Mouse (Mus musculus) 3134 (cell line): Measurements from ENCODE around the gene Enho.
A peak's percentile ranks its signal among the peaks of the same experiment; 100 is the strongest.

Experiments
- DNase-seq: peaks from one replicate; pipeline ENCODE4 v3.0.0-alpha.2; 2011; ENCODE audit warnings: low spot score; ENCODE audit not compliant: insufficient read length; ENCODE audit errors: extremely low read depth

Enho gene

DNA sequence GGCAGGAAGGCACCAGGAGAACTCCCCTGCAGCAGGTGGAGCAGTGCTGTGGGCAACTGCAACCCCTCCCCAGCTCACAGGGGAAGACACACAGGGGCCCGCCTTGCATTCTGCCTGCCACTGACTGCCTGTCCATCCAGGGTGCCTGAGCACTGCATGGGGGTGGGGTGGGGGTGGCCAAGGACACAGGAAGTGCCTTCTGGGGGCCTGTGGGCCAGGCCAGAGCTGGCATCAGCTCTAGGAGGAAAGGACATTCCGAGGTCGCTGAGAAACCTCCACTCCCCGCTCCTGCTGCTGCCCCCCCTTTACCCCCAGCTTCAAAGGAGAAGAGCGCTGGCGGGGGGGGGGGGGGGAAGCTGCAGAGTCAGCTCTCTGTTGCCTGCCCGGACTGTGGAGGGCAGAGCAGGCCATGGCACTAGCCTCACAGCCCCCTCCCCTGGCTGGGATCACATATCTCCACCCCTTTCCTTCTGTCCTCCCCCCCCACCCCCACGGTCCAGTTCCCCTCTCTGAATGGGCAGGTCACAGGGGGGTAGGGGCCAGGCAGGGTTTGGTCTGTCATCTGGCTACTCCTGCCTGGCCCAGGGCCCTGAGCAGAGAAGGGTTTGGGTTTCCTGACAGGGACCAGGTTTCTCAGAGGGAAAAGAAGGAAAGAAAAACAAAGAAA, 25.0 kb upstream of the Enho start:
- no peak for DNase-seq

DNA sequence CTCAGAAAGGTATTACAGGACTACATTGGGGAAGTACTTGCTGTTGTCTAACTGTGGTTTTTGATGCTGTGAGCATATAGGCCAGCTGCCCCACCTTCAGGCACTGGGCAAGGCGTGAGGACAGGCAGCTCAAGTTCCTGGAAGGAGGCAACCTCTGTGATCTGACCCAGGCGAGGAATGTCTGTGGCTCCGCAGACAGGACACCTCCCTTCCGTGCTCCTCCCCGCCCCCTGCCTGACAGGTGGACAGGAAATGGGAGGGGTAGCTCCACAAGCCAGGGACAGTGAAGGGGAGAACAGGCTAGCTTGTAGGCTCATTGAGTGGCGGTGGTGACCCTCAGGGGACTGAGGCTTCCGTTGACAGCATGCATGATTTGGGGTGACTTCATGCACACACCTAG, 24.4 kb upstream of the Enho start:
- DNase-seq, result no peak

DNA sequence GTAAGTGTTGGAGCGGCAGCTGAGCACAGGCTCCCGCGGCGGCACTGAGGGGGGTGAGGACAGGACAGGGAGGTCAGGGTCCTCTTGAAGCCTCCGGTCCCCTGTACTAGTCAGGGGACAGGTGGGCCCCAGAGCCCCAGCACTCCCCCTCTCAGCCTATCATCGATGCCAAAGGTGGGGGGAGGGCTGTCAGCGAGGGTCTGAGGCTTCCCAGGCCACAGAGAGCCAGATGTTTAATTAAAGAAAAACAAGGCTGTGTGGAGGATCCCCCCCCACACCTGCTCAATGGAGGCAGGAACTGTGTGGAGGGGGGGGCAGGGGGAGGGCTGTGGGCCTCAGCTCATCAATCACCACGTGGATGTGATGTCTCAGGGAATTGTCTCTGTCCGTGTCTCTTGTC, 23.5 kb upstream of the Enho start:
- DNase-seq, result no peak

DNA sequence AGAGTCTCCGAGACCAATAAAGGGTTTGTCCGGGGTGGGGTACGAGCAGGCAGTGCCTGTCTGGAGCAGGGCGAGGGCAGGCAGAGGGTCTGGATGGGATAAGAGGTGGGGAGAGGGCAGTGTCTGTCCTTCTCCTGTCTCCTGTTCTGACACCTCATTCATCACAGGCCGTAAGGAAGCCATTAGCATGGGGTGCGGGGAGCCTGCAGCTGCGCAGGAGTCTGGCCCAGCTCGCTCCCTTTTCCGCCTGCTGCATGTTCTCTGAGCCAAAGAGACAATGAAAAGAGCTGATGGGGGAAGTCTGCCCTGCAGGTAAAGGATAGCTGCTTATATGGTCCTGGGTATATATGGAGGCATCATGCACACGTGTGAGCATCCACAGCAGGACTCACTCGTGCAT, 22.6 kb upstream of the Enho start:
- no peak for DNase-seq

DNA sequence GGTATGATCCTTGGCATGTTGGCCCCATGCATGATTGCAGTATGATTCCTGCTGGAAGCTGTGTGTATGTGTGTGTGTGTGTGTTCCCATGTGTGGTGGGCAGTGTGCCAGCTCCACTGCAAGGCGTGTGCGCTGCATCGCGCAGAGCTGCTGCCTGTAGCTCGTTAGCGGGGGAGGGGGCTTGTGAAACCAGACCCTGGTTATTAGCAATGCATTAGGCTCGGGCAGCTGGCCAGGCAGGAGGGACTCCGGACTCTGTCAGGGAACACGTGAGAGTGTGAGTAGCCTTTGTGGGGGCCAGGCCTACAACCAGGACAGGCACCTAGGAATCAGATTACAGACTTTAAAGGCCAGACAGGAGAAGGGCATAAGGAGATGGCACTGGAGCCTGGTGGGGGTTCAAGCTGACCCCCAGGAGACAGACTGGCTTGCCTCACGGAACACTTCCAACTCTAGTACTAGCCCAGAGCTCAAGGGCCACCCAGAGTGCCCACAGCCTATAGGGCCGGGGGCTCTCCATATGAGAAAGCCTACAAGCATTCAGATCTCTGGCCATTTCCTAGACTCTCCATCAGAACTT, 20.8 kb upstream of the Enho start:
- DNase-seq, result no peak

GRCm38 (mm10) chr4:41659556-41659955, 19.4 kb upstream of the Enho start:
- no peak for DNase-seq

- no peak for DNase-seq
Measured at GRCm38 (mm10) chr4:41658566-41659384, 18.7 kb upstream of the Enho start.

GRCm38 (mm10) chr4:41655525-41655924, 15.4 kb upstream of the Enho start:
- no peak for DNase-seq

GRCm38 (mm10) chr4:41654217-41654616, 14.1 kb upstream of the Enho start:
- no peak for DNase-seq

GRCm38 (mm10) chr4:41653730-41654129, 13.6 kb upstream of the Enho start:
- DNase-seq, result no peak

GRCm38 (mm10) chr4:41653296-41653695, 13.2 kb upstream of the Enho start:
- peak; percentile 41 for DNase-seq

GRCm38 (mm10) chr4:41648627-41649026, 8.5 kb upstream of the Enho start:
- DNase-seq, result no peak

DNA sequence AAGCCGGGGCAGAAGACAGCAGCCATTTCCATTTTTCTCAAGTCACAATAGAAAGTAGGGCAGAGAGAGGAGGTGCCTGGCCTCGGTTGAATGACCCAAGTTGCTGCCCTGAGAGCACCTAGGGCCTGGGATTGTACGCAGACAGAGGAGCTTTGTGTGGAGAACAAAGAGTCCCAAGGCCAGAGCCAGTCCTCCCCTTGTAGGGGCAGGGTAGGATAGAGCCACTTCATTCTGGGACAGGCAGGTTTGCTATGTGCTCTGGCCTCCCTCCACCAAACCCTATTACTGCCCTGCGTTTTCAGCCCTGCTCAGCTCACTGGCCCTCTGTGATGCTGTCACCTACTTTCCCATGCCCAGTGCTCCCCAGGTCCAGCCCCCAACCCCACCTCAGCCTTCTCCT, 8.0 kb upstream of the Enho start:
- DNase-seq, result no peak

DNA sequence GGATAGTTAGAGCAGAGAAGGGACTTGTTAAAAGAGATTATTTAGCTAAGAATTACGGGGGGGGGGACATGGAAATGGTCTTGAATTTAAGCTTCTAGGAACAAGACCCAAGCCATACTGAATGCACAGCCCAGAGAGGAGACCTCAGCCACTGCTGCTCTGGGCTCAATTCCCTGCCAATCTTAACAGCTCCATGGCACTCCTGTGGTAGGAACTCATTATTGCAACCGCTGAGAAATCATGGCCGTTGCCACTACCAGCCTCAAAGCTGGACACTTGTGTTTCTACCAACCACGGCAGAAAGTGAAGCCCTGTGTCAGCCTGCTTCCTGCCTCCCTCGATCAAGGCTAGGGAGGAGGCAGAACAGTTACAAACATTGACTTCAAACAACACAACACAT, 5.4 kb upstream of the Enho start:
- DNase-seq, result no peak

DNA sequence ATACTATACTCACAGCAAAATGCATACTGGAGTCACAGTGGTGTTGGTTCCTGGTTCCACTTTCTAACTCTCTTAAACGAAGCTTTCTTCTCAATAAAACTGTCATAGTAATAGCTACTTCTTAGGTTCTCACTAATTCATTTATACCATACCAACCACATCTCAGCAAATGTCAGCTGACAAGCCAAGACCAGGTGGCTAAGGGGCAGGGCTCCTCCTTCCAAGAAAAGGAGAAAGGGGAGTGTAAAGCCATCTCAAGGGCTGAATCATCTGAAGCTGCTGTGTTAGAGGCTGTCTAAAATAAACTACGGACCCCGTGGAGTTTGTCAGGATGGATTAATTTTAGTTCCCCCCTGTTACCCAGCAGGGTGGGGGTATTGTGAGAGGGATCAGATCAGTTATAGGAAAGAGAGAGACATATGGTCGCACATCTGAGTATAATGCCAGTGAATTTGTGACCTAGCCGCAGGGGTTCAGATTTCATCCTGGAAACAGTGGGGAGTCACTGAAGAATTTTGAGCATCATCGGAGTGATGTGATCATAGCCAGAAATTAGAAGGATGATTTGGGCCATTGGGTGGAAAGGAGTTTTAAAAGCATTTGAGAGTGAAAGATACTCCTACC, 1.2 kb upstream of the Enho start:
- DNase-seq, result no peak

DNA sequence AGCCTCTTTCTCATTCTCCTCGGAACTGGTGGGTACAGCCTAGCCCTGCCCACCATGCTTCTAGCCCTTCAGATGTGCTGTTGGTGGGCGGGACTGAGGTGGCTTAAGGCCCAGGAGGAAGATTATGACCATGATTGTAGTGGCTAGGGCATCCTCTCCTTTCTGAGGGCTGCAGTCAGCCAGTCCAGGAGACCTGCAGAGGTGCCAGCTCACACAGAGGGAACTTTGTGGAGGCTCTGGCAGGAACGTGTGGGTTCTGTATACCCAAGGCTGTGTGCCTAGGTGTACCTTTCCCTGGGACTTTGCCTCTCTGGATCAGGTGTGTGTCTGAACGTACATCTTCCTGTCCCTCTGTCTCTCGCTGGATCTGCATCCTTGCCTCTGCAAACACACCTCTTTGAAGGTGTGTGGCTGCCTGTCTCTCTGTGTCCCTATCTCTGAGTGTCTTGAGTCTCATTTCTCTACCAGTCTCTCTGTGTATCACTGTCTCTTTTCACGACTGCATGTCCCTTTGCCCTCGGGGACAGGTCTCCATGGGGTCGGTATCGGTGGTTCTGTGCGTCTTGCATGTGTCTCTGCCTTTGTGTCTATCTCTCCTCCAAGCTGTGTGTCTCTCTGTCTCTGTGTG, 796 bp downstream of the Enho start:
- no peak for DNase-seq

DNA sequence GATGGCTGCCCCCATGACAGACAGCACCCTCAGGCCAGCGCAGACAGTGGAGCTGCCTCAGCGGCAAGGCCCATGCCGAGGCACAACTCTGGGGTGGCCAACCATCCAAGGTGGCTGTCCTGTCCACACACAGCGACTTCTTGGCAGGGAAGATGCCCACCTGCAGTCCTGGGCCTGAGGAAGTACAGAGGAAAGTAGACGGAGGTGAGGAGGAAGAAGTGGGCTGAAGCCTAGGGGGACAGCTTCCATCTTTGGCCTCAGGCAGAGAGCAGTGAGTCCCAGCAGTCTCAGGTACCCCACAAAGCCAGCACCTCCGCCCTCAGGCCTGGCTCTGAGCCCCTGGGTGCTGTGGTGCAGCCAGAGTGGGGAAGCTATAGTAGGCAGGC, 1.3 kb downstream of the Enho start:
- no peak for DNase-seq

DNA sequence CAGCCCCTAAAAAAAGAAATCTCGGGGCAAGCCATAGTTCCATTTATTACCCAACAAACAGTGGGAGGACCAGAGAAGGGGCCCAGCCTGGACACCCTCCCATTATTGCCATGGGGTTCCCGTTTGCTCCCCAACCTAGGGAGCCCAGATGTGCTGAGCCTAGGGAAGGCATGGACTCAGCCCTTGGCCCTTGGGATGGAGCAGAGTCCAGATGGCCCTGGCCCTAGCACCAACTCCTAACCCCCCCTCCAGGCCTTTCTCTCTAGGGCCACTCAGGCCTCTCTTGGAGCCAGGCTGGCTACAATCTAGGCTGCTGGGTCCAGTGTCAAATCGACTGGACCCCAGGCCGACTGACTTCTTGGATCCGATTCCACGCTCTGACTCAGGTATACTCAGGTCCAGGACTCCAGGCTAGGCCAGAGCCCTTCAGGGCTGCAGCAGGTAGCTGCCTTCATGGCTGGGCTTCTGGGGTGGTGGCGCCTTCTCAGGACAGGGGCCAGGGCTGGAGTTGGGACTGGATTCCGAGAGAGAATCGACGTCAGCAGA, 1.9 kb downstream of the Enho start:
- no peak for DNase-seq

DNA sequence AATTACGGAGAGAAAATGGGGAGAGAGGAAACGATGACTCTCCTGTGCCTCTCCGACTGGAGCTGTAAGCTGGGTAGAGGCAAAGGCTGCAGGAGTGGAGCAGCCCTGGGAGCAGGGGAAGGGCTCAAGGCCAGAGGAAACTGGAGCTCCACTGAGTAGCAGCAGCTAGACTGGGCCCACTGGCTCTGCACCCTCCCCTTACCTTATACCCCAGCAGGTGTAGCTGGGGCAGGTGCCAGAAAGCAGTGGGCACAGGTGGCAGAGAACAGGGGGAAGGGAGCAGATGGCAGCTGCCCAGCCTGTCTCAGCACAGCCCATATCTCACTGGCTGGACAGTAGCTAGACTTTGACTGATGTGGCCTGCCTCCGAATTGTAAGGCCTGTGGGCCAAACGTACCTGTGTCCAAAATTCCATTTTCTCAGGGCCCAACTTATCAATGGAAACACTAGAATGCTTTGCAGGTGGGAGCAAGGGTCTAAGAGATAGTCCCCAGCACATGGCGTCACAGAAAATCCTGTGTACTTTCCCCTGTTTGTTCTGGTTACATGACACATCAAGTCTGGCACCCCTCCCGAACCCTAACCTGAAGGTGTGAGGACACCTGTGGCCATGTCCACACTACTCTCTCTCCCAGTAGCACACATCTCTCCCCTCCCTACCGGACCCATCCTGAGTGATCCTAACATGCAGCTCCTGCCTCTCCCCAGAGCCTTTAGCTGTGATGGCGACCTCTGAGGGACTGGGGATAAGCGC, 3.1 kb downstream of the Enho start:
- no peak for DNase-seq

- DNase-seq, result no peak
Measured at GRCm38 (mm10) chr4:41636366-41636765, 3.8 kb downstream of the Enho start.
